Mouse (Mus musculus) c-Kit-negative CD71-positive TER-119-positive erythroid progenitor cells, embryonic 14.5 days (primary cell): ENCODE data around the gene Cfap44.

Source experiments
- DNase-seq: peaks from one replicate; pipeline ENCODE4 v3.0.0-alpha.2; 2013; ENCODE audit warnings: low read depth, low spot score

The Cfap44 gene

DNA sequence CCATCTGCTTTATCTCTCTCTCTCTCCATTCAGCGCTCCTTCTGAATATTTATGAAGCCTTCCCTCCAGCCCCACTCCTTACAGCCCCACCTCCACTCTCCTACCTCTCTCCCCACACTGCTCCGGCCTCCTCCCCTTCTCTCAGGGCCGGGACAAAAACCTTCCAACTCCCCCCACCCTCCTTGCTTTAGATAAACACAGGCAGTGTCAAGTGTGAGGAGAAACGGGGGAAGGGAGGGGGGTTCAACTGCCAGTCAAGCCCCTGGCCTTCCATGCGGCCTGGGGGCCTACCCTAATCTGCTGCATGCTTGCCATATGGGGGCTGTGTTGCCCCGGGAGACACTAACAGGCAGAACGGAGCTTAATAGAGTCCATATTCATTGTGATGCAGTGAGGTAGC lies 136.2 kb downstream of the Cfap44 start:
- DNase-seq = no peak

DNA sequence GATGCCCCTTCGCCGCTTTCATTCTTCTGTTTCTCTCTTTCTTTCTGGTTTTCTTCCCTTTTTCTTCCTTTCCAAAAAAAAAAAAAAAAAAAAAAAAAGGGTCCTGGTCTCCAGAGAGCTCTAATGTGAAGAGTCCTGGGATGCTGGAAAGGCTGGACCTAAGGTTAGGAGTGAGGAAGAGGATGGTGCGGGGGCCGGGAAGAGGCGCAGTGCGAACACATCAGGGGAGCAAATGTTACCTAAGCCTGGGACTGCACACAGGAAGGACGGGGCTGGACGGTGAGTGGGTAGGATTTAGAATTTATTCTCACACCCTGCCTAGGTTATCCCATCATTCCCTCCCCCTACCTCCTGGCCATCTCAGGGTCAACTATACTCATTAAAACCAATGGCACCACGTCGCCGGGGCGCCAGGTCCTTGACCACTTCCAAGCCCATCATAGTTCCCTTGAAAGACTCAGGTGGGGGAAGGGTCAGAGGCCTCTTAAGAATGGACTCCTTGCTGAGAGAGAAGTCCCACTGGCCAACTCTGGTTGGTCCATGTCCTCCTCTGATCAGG lies 136.7 kb downstream of the Cfap44 start:
- no peak for DNase-seq
